Mouse (Mus musculus) T-helper 1 cell (primary cell): ENCODE results near the gene Dync1i1.

Experiments used
- in situ Hi-C: fragments of 300-600 bp; cut with MboI, MseI; formaldehyde crosslinking; loops from one replicate; pipeline ENCODE4 v1.15.1; 2025; ENCODE audit warnings: high pct_unique_total_duplicates

The Dync1i1 gene

GRCm38 (mm10) chr6:5966806-5967445, 241.5 kb downstream of the Dync1i1 start:
- in situ Hi-C loops, result no loop called here

GRCm38 (mm10) chr6:5967545-5967944, 242.1 kb downstream of the Dync1i1 start:
- in situ Hi-C loops, result no loop called here

- in situ Hi-C loops, result no loop called here
These were observed 244.2 kb downstream of the Dync1i1 start for GRCm38 (mm10) chr6:5969613-5970012.

- in situ Hi-C loops, result no loop called here
These were observed 250.8 kb downstream of the Dync1i1 start for GRCm38 (mm10) chr6:5976241-5976640.

GRCm38 (mm10) chr6:5977238-5977920, 251.9 kb downstream of the Dync1i1 start:
- in situ Hi-C loops, result no loop called here

GRCm38 (mm10) chr6:5991243-5991642, 265.8 kb downstream of the Dync1i1 start:
- in situ Hi-C loops, result no loop called here

GRCm38 (mm10) chr6:5991817-5992755, 266.6 kb downstream of the Dync1i1 start:
- in situ Hi-C loops, result no loop called here

GRCm38 (mm10) chr6:5993056-5993455, 267.6 kb downstream of the Dync1i1 start:
- in situ Hi-C loops, result no loop called here

- in situ Hi-C loops, result no loop called here
These were observed 272.1 kb downstream of the Dync1i1 start for GRCm38 (mm10) chr6:5997535-5997934.

GRCm38 (mm10) chr6:6002061-6002460, 276.6 kb downstream of the Dync1i1 start:
- in situ Hi-C loops, result loop anchor here (25.0 kb wide), 1 partner anchor 885 kb away; the partner anchor contains the start of gene Dlx5

GRCm38 (mm10) chr6:6004756-6005485, 279.5 kb downstream of the Dync1i1 start:
- in situ Hi-C loops, result loop anchor here (25.0 kb wide), 1 partner anchor 882 kb away; the partner anchor contains the start of gene Dlx5

- in situ Hi-C loops, result loop anchor here (25.0 kb wide), 1 partner anchor 881 kb away; the partner anchor contains the start of gene Dlx5
These were observed 280.5 kb downstream of the Dync1i1 start for GRCm38 (mm10) chr6:6005762-6006431.

- in situ Hi-C loops, result loop anchor here (25.0 kb wide), 1 partner anchor 876 kb away; the partner anchor contains the start of gene Dlx5
These were observed 285.9 kb downstream of the Dync1i1 start for GRCm38 (mm10) chr6:6011364-6011763.

- in situ Hi-C loops, result loop anchor here (25.0 kb wide), 1 partner anchor 872 kb away; the partner anchor contains the start of gene Dlx5
These were observed 290.2 kb downstream of the Dync1i1 start for GRCm38 (mm10) chr6:6015616-6016015.

- in situ Hi-C loops, result loop anchor here (25.0 kb wide), 1 partner anchor 870 kb away; the partner anchor contains the start of gene Dlx5
These were observed 291.5 kb downstream of the Dync1i1 start for GRCm38 (mm10) chr6:6016931-6017330.

- in situ Hi-C loops, result loop anchor here (25.0 kb wide), 1 partner anchor 863 kb away; the partner anchor contains the start of gene Dlx5
These were observed 298.5 kb downstream of the Dync1i1 start for GRCm38 (mm10) chr6:6023976-6024375.

- in situ Hi-C loops, result no loop called here
These were observed 302.2 kb downstream of the Dync1i1 start for GRCm38 (mm10) chr6:6027664-6028063.

GRCm38 (mm10) chr6:6038773-6039550, 313.5 kb downstream of the Dync1i1 start:
- in situ Hi-C loops, result no loop called here

- in situ Hi-C loops, result no loop called here
These were observed 321.4 kb downstream of the Dync1i1 start for GRCm38 (mm10) chr6:6046729-6047424.
